In genomic region chr3:90709591-90710460, GRCm38 (mm10) we compare ENCODE assay signal across 9 mouse cellular contexts. TPM values are rescaled to one million over a fixed set of nuclear protein-coding genes. Genes with fewer than 3 reads are reported as not detected.
DNase-seq lines count a peak whose midpoint lies in the region; ATAC-seq lines count a peak whose summit lies in the region.
"Had no signal": no experiment of that assay in that cellular context is flagged by ENCODE, and none has a peak within 500 bp of the region (broad histone marks: within the 10 kb centered on the region; RNA-seq: fewer than 3 reads in every experiment).

No protein-coding gene starts in this region.

- H3K9ac ChIP-seq in forebrain, embryonic 13.5 days, result no peak overlapping the region
- H3K9ac ChIP-seq: limb, embryonic 13.5 days had no signal

- no peaks in the 10 kb centered on the region for H3K9me3 ChIP-seq in forebrain, embryonic 13.5 days (replicated peaks)
- H3K9me3 ChIP-seq: limb, embryonic 13.5 days had no signal

- DNase-seq in ES-CJ7 (ENCODE audit: low read depth, low spot score), result peak; percentile 95
- DNase-seq in c-Kit-positive CD71-positive TER-119-negative erythroid progenitor cells, embryonic 14.5 days (ENCODE audit: low read depth), result peak; percentile 63
- peak; percentile 19 for DNase-seq in heart, postnatal 25 days (ENCODE audit: low spot score)
- peak; percentile 73 for DNase-seq in large intestine, adult 2 months (ENCODE audit: low read depth, low spot score)
- peak; percentile 71 to 82 for DNase-seq in lung, adult 18-20 months
- peak; percentile 70 for DNase-seq in ovary, postnatal 10 days (ENCODE audit: low spot score)
- DNase-seq in thymus, postnatal 0 days (ENCODE audit: low spot score), result peak; percentile 89

- H3K27ac ChIP-seq in forebrain, embryonic 13.5 days, result no peak overlapping the region
- H3K27ac ChIP-seq: limb, embryonic 13.5 days had no signal

- ATAC-seq in forebrain, embryonic 13.5 days, result peak; percentile 13; the same call in 1 of the 2 replicates

- intact Hi-C loops in heart, postnatal 25 days (cut with DNase I), result loop anchor here (5.0 kb wide), 2 partner anchors 48 to 218 kb away; partner anchors contain the start of gene Snapin

- H3K27me3 ChIP-seq in forebrain, embryonic 13.5 days, result no peaks in the 10 kb centered on the region
- H3K27me3 ChIP-seq: limb, embryonic 13.5 days had no signal

- WGBS in forebrain, embryonic 13.5 days, result 53% methylated on average over 12 of the region's 12 CpGs
- 44% methylated on average over 12 of the region's 12 CpGs for WGBS in large intestine, adult 2 months

- no peak overlapping the region for H3K4me3 ChIP-seq in forebrain, embryonic 13.5 days
- H3K4me3 ChIP-seq: limb, embryonic 13.5 days had no signal

- H3K4me2 ChIP-seq in forebrain, embryonic 13.5 days, result no peak overlapping the region
- H3K4me2 ChIP-seq: limb, embryonic 13.5 days had no signal

- H3K36me3 ChIP-seq in forebrain, embryonic 13.5 days (ENCODE audit: poor library complexity, severe bottlenecking), result no peaks in the 10 kb centered on the region
- H3K36me3 ChIP-seq: limb, embryonic 13.5 days had no signal

- H3K4me1 ChIP-seq in forebrain, embryonic 13.5 days, result no peaks in the 10 kb centered on the region
- H3K4me1 ChIP-seq: limb, embryonic 13.5 days had no signal

RNA-seq across cellular contexts. Expression of gene S100a9, which starts 14.3 kb away (rescaled TPM):
- 2.3 and 3.0 TPM in 2 replicates for polyA plus RNA-seq in forebrain, embryonic 13.5 days (2015; fragmentation: Nextera tagmentation; extraction: Ambion mirVana)
- total RNA-seq in heart, postnatal 25 days (2021), result 1 to 10 TPM; 1.3 to 1.5 TPM
- 0.63 and 0.80 TPM in 2 replicates for polyA plus RNA-seq in large intestine, adult 2 months (2012; rRNA removed)
- polyA plus RNA-seq in thymus, postnatal 0 days (2015; fragmentation: Nextera tagmentation; extraction: Ambion mirVana), result 26.1 and 50.1 TPM in 2 replicates

RNA-seq across cellular contexts. Expression of gene Pglyrp4, which starts 16.9 kb away (rescaled TPM):
- not detected in 2 replicates for polyA plus RNA-seq in forebrain, embryonic 13.5 days (2015; fragmentation: Nextera tagmentation; extraction: Ambion mirVana)
- not detected for total RNA-seq in heart, postnatal 25 days (2021)
- polyA plus RNA-seq in large intestine, adult 2 months (2012; rRNA removed), result not detected in 2 replicates
- polyA plus RNA-seq in thymus, postnatal 0 days (2015; fragmentation: Nextera tagmentation; extraction: Ambion mirVana), result 0.13 and 0.16 TPM in 2 replicates

RNA-seq across cellular contexts. Expression of gene S100a8, which starts 41.0 kb away (rescaled TPM):
- polyA plus RNA-seq in forebrain, embryonic 13.5 days (2015; fragmentation: Nextera tagmentation; extraction: Ambion mirVana), result 1.8 and 2.8 TPM in 2 replicates
- total RNA-seq in heart, postnatal 25 days (2021), result 1 to 10 TPM in 1 of 2 experiments, under 1 TPM in 1; 0.61 to 1.6 TPM
- 0.97 TPM in 1 of 2 replicates, not detected in the other for polyA plus RNA-seq in large intestine, adult 2 months (2012; rRNA removed)
- polyA plus RNA-seq in thymus, postnatal 0 days (2015; fragmentation: Nextera tagmentation; extraction: Ambion mirVana), result 77.0 and 115 TPM in 2 replicates

RNA-seq across cellular contexts. Expression of gene S100a7a, which starts 56.0 kb away (rescaled TPM):
- 0.26 TPM in 1 of 2 replicates, not detected in the other for polyA plus RNA-seq in forebrain, embryonic 13.5 days (2015; fragmentation: Nextera tagmentation; extraction: Ambion mirVana)
- under 1 TPM; 0.28 to 0.60 TPM for total RNA-seq in heart, postnatal 25 days (2021)
- polyA plus RNA-seq in large intestine, adult 2 months (2012; rRNA removed), result 0.11 and 0.14 TPM in 2 replicates
- 0.28 and 0.38 TPM in 2 replicates for polyA plus RNA-seq in thymus, postnatal 0 days (2015; fragmentation: Nextera tagmentation; extraction: Ambion mirVana)
- polyA plus RNA-seq: limb, embryonic 13.5 days had no signal

Comparison
In these comparisons a context has a peak if more than half of its experiments do, and no peak if none do; other contexts are left out.
1. DNase-seq: peak in every context shown above with its lines; median percentile 95 in ES-CJ7; 89 in thymus, postnatal 0 days; 76 in lung, adult 18-20 months; 73 in large intestine, adult 2 months; 70 in ovary, postnatal 10 days; 63 in c-Kit-positive CD71-positive TER-119-negative erythroid progenitor cells, embryonic 14.5 days; 19 in heart, postnatal 25 days.
2. RNA of gene S100a8, which starts 41.0 kb away (polyA plus RNA-seq): 77.0 to 115 TPM in thymus, postnatal 0 days; 1.8 to 2.8 TPM in forebrain, embryonic 13.5 days and 0.97 TPM in large intestine, adult 2 months; every median in the first group is over 10 times any median in the second.